Mouse (Mus musculus): ENCODE measurements at regions not wholly inside any gene's neighbourhood (a gene's known extent, or its start where the extent isn't known, plus 50 kb on each side); places are given as distances from the start of the nearest gene placed in this dataset.
A peak's percentile ranks its signal among the peaks of the same experiment; 100 is the strongest.

GRCm38 (mm10) chr4:137216908-137217497 lies 60.3 kb upstream of the Wnt4 start:
- no peak for DNase-seq

GRCm38 (mm10) chr4:137214573-137214972 lies 62.7 kb upstream of the Wnt4 start:
- no peak for DNase-seq

GRCm38 (mm10) chr4:137212846-137213245 lies 64.4 kb upstream of the Wnt4 start:
- no peak for DNase-seq

DNA sequence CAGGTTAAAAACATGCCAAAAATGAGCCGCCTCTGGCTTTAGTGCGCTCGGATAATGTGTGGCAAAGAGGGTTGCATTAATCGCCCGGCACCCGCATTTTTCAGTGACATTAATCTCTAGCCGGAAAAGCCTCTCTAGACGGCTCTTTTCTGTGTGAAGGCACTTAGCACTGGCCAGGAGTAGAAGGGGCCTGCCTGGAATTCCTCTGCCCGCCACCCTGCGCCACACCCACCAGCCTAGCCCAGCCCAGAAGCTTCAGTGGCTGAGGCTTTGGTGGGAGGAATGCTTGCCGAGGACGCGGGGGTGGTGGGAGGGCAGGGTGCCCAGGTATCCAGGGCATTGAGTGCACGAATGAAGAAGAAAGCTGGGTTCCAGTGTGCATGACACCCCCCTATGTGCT lies 65.2 kb upstream of the Wnt4 start:
- no peak for DNase-seq

DNA sequence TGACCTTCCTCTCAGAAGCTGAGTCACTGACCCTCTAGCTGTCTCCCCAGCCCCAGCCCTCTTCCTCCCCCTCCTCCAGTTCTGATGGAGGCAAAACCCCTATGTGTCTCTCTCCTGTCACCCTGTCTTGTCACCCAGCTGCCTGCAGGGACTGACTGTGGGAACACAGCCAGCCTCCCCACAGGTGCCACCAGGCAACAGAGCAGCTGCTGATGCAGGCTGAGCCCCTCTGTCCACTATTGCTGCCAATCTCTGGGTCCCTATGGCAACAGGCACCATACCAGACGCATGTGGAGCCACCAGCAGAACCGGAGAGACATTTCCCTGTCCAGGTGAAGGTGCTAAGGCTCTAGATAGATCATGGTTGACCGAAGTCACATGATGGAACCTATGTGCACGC lies 66.0 kb upstream of the Wnt4 start:
- DNase-seq = no peak

GRCm38 (mm10) chr4:137210525-137210924 lies 66.8 kb upstream of the Wnt4 start:
- no peak for DNase-seq

DNA sequence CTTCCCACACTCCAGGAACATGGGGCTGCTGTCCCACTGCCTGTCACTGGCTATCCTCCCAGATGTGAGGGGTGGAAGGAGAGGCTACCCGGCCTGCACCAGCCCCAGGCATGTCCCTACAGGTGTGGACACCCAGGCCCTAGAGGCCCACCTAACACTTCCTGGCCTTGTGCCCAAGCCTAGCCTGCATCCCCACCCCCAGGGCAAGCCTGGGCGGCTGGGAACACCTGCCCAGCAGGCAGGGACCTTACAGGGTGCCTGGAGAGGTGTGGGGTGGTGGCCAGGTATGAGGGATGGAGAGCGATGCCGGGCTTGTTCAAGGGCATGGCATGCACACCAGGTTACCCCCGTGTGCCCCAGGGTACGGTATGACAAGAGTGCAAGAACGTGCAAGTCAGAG lies 76.3 kb upstream of the Wnt4 start:
- DNase-seq = no peak

DNA sequence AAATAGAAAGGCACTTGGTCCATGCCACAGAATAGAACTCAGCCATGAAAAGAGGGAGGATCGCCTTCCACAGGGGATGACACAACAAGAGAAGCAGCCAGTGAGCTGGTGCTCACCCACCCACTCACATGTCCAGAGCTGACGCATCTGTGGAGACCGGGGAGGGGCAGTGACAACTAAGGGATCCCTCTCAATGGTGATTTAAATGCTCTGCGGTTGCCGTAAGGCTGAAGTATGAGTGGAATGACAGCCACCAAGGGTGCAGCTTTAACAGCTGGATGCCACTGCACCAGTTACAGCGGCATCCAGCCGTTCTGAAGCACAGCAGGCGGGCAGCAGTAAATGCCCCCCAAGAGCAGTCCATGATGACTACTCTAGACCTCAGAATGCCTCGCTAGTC lies 76.9 kb upstream of the Wnt4 start:
- DNase-seq = no peak

GRCm38 (mm10) chr4:137196491-137196974 lies 80.8 kb upstream of the Wnt4 start:
- no peak for DNase-seq

- DNase-seq = no peak
Measured at GRCm38 (mm10) chr4:137194106-137194505, 83.2 kb upstream of the Wnt4 start.

DNA sequence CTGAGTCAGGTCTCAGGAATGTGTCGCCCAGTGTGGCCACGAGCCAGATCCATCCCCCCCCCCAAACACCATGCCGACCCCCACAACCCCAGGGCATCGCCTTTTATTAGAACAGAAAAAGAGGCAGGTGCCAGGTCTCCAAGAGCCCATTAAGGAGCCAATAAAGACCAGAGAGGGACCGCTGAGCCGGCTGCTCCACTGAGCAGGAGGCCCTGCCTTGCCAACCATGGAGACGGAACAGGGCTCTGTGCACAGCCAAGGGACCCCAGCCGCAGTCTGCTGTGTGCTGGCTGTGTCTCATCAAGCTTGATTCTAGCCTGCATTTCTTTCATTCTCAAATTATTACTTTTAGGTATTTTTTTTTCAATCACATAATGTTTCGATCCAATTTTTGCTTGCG lies 86.7 kb upstream of the Wnt4 start:
- no peak for DNase-seq

- no peak for DNase-seq
Measured at GRCm38 (mm10) chr4:137189801-137190200, 87.5 kb upstream of the Wnt4 start.

DNA sequence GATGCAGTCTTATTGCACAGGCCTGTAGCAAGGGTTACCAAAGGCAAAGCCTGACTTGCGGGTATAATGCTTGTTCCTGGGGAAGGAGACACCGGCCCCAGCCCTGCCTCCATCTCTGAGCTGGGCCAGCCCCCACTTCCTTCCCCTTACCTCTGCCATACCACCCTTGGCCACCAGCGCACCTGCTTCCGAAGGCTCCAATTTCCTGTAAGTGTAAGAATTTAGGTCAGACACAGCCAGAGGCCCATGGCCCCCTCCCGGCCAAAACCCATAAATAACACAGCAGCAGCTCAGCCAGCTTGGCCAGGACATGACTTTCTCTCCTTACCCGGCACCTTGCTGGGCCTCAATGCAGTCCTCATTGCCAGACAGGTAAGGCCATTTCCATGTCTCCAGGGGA lies 88.2 kb upstream of the Wnt4 start:
- no peak for DNase-seq

DNA sequence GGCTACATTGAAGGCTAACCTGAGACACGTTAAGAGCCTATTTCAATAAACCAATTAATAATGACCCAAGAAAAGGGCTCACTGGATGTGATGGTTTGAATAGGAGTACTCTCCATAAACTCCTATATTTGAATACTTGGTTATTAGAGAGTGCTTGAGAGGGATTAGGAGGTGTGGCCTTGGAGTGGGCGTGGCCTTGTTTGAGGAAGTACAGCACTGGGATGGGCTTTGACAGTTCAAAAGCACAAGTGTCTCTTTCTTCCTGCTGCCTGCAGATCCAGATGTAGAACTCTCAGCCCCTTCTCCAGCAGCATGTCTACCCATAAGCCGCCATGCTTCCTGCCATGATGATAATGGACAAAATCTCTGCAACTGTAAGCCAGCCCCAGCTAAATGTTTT lies 89.7 kb upstream of the Wnt4 start:
- DNase-seq = no peak

DNA sequence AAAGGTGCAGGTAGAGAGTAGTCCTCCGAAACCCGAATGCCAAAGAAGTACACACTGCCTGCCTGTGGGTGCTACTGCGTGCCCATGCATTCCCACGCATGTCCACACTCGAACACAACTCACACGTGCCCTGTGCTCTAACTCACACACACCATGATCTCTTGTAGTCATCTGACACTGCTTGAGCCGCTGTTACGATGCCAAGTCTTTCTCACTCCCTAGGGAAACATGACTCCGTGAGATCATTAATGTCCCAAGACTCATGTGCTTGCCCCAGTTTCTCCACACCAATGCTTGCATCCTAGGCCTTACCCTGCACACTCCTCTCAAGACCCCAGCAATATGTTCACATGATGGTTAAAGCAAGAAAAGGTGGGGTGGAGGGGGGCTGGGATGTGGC lies 90.2 kb upstream of the Wnt4 start:
- DNase-seq = no peak

DNA sequence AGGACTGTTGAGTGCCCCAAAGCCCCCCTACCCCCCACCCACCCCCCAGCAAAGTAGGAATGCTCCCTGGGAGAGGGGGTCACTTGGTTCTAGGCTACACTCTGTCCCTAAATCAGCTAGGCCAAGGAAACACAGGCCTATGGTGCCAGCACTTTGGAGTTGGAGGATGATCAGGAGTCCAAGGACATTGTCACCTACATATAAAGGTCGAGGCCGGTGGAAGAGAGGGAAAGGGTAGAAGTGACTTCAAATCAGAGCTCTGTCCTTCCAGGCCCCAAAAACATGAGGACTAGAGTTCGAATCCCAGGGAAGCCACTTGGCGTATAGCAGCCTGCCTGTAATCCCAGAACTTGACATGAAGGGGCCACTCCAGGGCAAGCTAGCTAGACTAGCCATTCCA lies 92.3 kb upstream of the Wnt4 start:
- no peak for DNase-seq

- no peak for DNase-seq
Measured at GRCm38 (mm10) chr4:137183181-137183850, 94.0 kb upstream of the Wnt4 start.

GRCm38 (mm10) chr4:137182547-137182946 lies 94.7 kb upstream of the Wnt4 start:
- no peak for DNase-seq

- no peak for DNase-seq
Measured at GRCm38 (mm10) chr4:137181252-137181651, 96.0 kb upstream of the Wnt4 start.

DNA sequence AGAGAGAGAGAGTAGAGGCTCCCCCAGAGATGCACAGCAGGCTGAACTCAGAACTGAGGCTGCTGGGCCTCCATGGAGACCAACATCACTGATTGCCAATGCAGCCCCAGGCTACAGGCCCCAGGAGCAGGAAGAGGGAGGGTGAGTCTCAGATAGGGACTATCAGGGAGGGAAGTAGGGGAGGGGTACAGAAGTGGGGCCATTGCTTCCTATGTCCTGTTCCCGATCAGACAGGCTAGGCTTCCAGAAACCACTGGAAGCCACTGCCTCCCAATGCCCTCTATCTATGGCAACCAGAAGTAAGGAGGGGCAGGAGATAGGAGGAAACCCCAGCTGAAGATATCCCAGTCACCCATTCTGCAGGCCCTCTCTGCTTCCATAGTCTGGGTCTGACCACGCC lies 97.2 kb upstream of the Wnt4 start:
- DNase-seq = no peak

- no peak for DNase-seq
Measured at GRCm38 (mm10) chr4:137178833-137179232, 98.5 kb upstream of the Wnt4 start.

DNA sequence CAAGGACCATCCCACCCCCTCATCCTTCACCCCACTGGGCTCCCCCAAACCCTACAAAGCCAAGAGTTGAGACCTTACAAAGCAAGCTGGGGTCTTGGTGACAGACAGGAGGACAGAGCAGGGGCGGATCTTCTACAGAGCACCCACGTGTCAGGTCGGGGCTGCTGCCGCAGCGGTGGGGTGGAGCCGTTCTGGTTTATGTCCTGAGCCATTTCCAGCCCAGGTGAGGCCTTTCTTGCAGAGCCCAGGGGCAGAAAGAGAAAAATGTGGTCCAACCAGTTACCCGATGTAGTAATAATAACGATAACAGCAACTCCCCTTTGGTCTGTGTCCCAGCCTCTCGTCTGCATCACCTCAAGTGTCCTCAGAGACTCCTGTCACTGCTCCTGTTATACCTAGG lies 112.4 kb upstream of the Wnt4 start:
- DNase-seq = no peak

GRCm38 (mm10) chr4:137164429-137164828 lies 112.9 kb upstream of the Wnt4 start:
- peak; percentile 40 to 72 for DNase-seq

DNA sequence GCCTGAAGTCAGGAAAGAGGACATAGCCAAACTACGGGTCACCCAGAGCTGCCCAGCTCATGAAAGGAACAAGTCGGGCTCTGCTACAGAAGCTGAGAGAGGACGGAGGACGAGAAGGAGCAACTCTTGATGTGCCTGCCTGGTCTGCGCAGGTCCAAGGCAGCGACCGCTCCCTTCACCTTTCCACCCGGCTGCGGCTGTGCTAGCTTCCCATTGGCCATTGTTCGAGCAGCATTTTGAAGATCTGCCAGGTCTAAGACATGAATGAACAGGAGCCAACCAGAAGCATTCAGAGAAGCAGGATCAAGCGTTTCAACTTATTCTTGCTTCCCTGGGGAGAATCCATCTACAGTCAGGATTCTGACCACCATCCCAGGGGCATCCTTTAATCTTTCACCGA lies 113.3 kb upstream of the Wnt4 start:
- DNase-seq = no peak

DNA sequence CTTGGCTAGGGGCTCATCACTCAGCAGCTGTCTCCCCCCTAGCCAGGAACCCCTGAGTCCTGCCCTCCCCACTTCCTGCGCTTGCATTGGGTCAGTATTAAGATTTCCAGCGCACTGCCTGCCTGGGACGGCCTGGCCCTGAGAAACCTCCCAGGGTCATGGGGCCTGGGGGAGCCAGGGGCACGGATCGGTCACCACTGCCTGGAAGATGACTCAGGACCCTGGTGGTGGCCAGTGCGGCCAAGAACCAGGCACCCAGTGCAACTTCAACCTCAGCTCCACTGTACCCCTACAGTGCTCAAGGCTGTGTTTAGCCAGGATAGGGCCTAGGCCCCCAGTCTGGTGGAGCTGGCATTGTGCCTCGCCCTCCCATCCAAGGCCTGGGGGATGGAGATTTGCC lies 111.9 kb upstream of the Zbtb40 start:
- no peak for DNase-seq

Data from spleen, adult 18-20 months (tissue).